Mouse (Mus musculus): Measurements from ENCODE around the gene Kdf1. TPM values are rescaled to one million over a fixed set of nuclear protein-coding genes. Genes with fewer than 3 reads are reported as not detected.

The Kdf1 gene
- polyA plus RNA-seq, 1 experiment: 0.76 TPM

DNA sequence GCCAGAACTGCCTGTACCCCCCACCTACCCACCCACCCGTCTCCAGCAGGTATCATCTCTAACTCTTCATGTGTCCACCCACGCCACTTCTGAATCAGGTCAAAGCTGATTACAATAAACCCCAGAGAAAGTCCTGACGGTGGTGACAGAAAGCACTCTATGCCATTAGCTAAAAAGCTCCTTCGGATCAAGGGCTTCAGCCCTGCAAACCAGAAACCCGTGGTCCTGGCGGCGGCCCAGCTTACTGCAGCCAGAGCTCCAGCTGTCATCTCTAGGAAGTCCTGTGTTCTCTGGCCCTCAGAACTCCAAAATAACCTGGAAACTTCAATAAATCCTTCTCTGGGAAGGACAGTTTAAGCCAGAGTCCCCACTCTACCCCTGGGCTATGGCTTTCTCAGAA, 23.1 kb upstream of the Kdf1 start:
- 43% methylated on average over 7 of the region's 7 CpGs for WGBS
- peaks cover 17% of the 10 kb centered on the region for H3K27me3 ChIP-seq (ENCODE audit: control insufficient read depth, insufficient read depth, low read length)
- no peak overlapping the region for H3K27ac ChIP-seq (ENCODE audit: insufficient read depth, low read length)
- no peak for TF ChIP-seq POLR2A (IDR thresholded peaks at IDR 0.05; ENCODE audit: low read depth, low read length)
- no peaks in the 10 kb centered on the region for H3K36me3 ChIP-seq (ENCODE audit: control insufficient read depth, insufficient read depth, low read length)
- no peak for DNase-seq (ENCODE audit: low read depth in 1 of 2, low spot score in 2 of 2)
- no peak overlapping the region for H3K4me3 ChIP-seq (ENCODE audit: extremely low read depth, insufficient read depth, insufficient read length)
- H3K4me1 ChIP-seq (ENCODE audit: control insufficient read depth, insufficient read depth, insufficient read length): peaks cover 5% of the 10 kb centered on the region

DNA sequence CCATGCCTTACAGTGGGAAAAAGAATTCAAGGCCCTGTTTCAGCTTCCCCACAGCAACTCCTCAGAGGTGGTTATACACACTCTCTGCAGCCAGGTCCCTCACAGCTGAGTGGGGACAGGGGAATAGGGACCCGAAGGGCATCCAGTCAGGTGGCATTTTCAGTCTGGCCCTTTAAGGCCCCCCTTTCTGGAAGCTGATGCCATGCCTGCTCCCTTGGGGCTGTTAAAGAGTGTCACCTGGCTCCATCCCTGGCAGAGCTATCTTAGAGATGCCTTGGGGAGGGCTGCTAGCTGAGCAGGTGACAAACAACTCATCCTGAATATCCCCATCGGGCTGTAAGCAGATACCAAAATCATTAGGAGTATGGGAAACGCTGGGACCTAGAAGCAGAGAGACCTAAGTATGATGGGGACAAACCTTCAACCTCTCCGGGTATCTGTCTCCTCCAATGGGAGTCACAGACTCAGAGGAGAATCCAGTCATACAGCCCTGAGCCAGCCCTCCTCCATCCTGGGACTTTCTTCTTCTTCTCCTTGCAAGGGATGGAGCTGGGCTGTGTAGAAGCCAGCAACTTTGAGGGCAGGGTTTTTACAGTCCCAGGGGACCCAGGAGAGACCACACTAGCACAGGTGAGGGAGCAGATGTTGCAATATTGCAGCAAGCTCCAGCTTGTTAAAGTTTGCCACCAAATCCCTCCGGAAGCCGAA, 21.9 kb upstream of the Kdf1 start:
- Histone ChIP-seq H3K36me3 (ENCODE audit: control insufficient read depth, insufficient read depth, low read length) (no peaks in the 10 kb centered on the region), H3K4me3 (ENCODE audit: extremely low read depth, insufficient read depth, insufficient read length) (no peak overlapping the region), H3K27ac (ENCODE audit: insufficient read depth, low read length) (no peak overlapping the region), H3K4me1 (ENCODE audit: control insufficient read depth, insufficient read depth, insufficient read length) (peaks cover 5% of the 10 kb centered on the region), H3K27me3 (ENCODE audit: control insufficient read depth, insufficient read depth, low read length) (peaks cover 17% of the 10 kb centered on the region)
- no peak for DNase-seq (ENCODE audit: low read depth in 1 of 2, low spot score in 2 of 2)
- TF ChIP-seq POLR2A (IDR thresholded peaks at IDR 0.05; ENCODE audit: low read depth, low read length): no peak
- TF ChIP-seq CTCF (IDR thresholded peaks at IDR 0.05; ENCODE audit: extremely low read depth, insufficient read depth, insufficient read length, insufficient replicate concordance): no peak
- 32% methylated on average over 6 of the region's 6 CpGs for WGBS

DNA sequence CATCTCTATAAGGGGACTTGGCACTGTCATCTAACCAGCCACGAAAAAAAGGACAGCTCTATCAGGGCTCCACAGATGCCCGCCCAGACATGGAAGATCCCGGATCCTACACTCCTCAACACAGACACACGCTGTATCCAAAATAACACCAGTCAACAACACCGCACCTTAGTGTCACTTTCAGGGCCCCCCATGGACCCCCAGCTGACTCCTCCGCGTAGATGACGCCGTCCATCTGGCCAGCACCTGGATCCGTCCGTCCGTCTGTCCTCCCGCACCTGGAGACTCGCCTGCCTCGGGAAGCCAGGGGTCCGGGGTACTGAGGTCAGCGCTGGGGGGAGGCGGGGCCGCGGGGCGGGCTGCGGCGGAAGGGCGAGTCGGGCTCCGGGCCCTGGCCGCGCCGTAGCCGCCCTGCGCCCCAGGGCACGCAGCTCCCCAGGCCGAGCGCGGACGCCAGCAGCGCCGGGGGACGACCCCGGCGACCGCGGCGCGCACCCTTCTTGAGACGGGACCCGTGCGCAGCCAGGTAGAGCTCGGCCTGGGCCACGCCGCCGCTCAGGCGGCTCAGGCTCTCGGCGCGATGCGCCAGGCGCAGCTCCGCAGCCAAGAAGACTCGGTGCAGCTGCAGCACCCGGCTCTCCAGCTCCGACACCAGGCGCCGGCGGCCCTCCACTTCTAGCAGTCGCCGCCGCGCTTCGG, 21.2 kb upstream of the Kdf1 start:
- DNase-seq (ENCODE audit: low read depth in 1 of 2, low spot score in 2 of 2): no peak

DNA sequence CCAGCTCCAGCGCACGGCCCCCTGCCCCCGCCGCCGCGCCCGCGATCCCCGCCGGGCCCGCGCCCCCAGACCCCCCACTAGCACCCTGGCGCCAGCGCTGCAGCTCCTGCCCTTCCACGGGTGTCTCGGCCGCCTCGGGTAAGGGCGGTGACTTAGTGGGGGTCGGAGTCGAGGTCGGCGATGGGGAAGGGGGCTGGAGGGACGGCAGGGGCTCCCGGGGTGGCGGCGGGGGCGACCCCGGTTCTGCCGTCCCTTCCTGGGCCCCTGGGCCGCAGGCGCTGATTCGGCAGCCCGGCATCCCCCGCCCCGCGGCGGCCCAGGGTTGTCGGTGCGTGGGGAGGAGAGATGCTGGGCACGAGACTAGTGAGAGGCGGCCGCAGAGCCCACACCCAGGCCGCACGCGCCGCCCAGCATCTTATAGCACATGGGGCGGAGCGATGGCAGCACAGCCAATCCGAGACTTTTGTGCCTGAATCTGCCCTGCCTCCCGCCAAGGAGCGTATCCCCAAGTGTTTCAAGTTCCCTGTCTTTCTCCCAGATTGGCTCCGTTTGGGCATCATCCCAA, 20.5 kb upstream of the Kdf1 start, which contains the start of gene Trnp1:
Gene Trnp1, minus strand, starts transcription at position 391 of the 565 bp plus-strand sequence.
- H3K27me3 ChIP-seq (ENCODE audit: control insufficient read depth, insufficient read depth, low read length): peaks cover 17% of the 10 kb centered on the region
- H3K36me3 ChIP-seq (ENCODE audit: control insufficient read depth, insufficient read depth, low read length): no peaks in the 10 kb centered on the region

More for the DNA sequence above, 21.2 kb upstream of the Kdf1 start:
- no peaks in the 10 kb centered on the region for H3K36me3 ChIP-seq (ENCODE audit: control insufficient read depth, insufficient read depth, low read length)
- H3K4me1 ChIP-seq (ENCODE audit: control insufficient read depth, insufficient read depth, insufficient read length): peaks cover 5% of the 10 kb centered on the region
- H3K4me3 ChIP-seq (ENCODE audit: extremely low read depth, insufficient read depth, insufficient read length): peak overlapping the region; percentile 41; the same call in 1 of the 2 replicates
- TF ChIP-seq POLR2A (IDR thresholded peaks at IDR 0.05; ENCODE audit: low read depth, low read length) (no peak), CTCF (IDR thresholded peaks at IDR 0.05; ENCODE audit: extremely low read depth, insufficient read depth, insufficient read length, insufficient replicate concordance) (no peak)
- WGBS: 5% methylated on average over 62 of the region's 70 CpGs
- peaks cover 17% of the 10 kb centered on the region for H3K27me3 ChIP-seq (ENCODE audit: control insufficient read depth, insufficient read depth, low read length)
- no peak overlapping the region for H3K27ac ChIP-seq (ENCODE audit: insufficient read depth, low read length)

DNA sequence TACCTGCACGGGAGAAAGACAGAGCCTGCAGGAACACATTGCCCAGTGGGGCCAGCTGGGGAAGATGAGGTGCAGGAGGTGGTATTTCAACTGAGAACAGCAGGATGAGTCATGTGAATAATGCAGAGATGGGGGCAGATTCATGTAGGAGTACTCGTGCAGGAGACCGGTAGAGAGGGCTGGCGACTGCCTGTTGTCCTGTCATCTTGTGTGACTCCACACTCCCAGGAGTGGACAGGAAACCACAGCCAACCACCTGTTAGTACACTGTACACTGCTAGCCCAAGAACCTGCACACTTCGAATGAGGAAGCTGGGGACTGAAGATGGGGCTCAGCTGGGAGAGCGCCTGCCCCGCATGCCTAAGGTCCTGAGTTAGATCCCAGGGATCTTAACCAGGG, 17.2 kb upstream of the Kdf1 start:
- TF ChIP-seq CTCF (IDR thresholded peaks at IDR 0.05; ENCODE audit: extremely low read depth, insufficient read depth, insufficient read length, insufficient replicate concordance) (no peak), POLR2A (IDR thresholded peaks at IDR 0.05; ENCODE audit: low read depth, low read length) (no peak)
- Histone ChIP-seq H3K27ac (ENCODE audit: insufficient read depth, low read length) (no peak overlapping the region), H3K27me3 (ENCODE audit: control insufficient read depth, insufficient read depth, low read length) (peaks cover 17% of the 10 kb centered on the region), H3K4me1 (ENCODE audit: control insufficient read depth, insufficient read depth, insufficient read length) (peaks cover 5% of the 10 kb centered on the region), H3K4me3 (ENCODE audit: extremely low read depth, insufficient read depth, insufficient read length) (no peak overlapping the region), H3K36me3 (ENCODE audit: control insufficient read depth, insufficient read depth, low read length) (no peaks in the 10 kb centered on the region)
- DNase-seq (ENCODE audit: low read depth in 1 of 2, low spot score in 2 of 2): no peak
- 14% methylated on average over 7 of the region's 7 CpGs for whole genome bisulfite sequencing

More for the DNA sequence above, 20.5 kb upstream of the Kdf1 start, which contains the start of gene Trnp1:
- TF ChIP-seq CTCF (IDR thresholded peaks at IDR 0.05; ENCODE audit: extremely low read depth, insufficient read depth, insufficient read length, insufficient replicate concordance): no peak
- TF ChIP-seq POLR2A (IDR thresholded peaks at IDR 0.05; ENCODE audit: low read depth, low read length): no peak
- 1% methylated on average over 49 of the region's 53 CpGs for WGBS
- H3K4me1 ChIP-seq (ENCODE audit: control insufficient read depth, insufficient read depth, insufficient read length): peaks cover 5% of the 10 kb centered on the region
- H3K4me3 ChIP-seq (ENCODE audit: extremely low read depth, insufficient read depth, insufficient read length): peak within 1 kb of the TSS; percentile 41; the same call in 1 of the 2 replicates
- H3K27ac ChIP-seq (ENCODE audit: insufficient read depth, low read length): no peak within 1 kb of the TSS
- peak; percentile 30 to 43 for DNase-seq (ENCODE audit: low read depth in 1 of 2, low spot score in 2 of 2)

DNA sequence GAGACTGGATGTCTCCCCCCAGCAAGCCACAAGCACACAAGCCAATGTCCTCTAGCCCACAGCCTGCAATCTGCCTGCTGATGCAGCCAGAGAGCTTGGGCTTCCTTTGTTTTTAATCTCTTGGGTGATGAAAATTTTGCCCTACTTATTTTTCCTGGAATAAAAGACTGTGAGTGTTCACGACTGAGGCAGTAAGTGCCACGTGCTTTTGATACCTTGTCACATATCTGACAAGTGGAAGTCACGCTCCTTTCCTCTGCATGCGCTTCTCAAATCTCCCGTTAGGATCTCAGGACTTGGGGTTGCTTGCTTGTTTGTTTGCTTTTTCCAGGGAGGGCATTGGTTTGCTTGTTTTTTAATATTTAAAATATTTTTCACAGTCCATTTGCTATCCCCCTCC, 14.5 kb upstream of the Kdf1 start:
- TF ChIP-seq POLR2A (IDR thresholded peaks at IDR 0.05; ENCODE audit: low read depth, low read length): no peak
- TF ChIP-seq CTCF (IDR thresholded peaks at IDR 0.05; ENCODE audit: extremely low read depth, insufficient read depth, insufficient read length, insufficient replicate concordance): no peak
- DNase-seq (ENCODE audit: low read depth in 1 of 2, low spot score in 2 of 2): no peak
- Histone ChIP-seq H3K27ac (ENCODE audit: insufficient read depth, low read length) (no peak overlapping the region), H3K4me3 (ENCODE audit: extremely low read depth, insufficient read depth, insufficient read length) (no peak overlapping the region), H3K4me1 (ENCODE audit: control insufficient read depth, insufficient read depth, insufficient read length) (no peaks in the 10 kb centered on the region), H3K36me3 (ENCODE audit: control insufficient read depth, insufficient read depth, low read length) (no peaks in the 10 kb centered on the region), H3K27me3 (ENCODE audit: control insufficient read depth, insufficient read depth, low read length) (no peaks in the 10 kb centered on the region)
- 56% methylated on average over 5 of the region's 5 CpGs for WGBS

Data from spleen, adult 2 months (tissue).